Mouse (Mus musculus): ENCODE data around the gene Rabep2. TPM values are rescaled to one million over a fixed set of nuclear protein-coding genes. Genes with fewer than 3 reads are reported as not detected.
"Not testable (repeated sequence)": the region's sequence is repeated elsewhere in the genome, so short reads cannot be mapped to it uniquely, and the experiment has no call there.

The Rabep2 gene
- polyA plus RNA-seq (2016; fragmentation: Nextera tagmentation; extraction: Ambion mirVana), result 9.6 and 10.2 TPM in 2 replicates

GRCm38 (mm10) chr7:126428631-126429502, at the start of gene Rabep2:
TSS of gene Rabep2 (plus strand) at chr7:126428759.
- peak; percentile 85 for ATAC-seq
- WGBS (ENCODE audit: insufficient replicate concordance), result under 1% methylated on average over 81 of the region's 82 CpGs
- Histone ChIP-seq H3K27ac (peak within 1 kb of the TSS; percentile 81), H3K9me3 (replicated peaks) (0 out of 2 replicates have a peak, but pooled peaks cover 6% of the 10 kb centered on the region), H3K36me3 (peaks cover 11% of the 10 kb centered on the region; the same call in 1 of the 2 replicates), H3K4me3 (peak within 1 kb of the TSS; percentile 76), H3K9ac (peak within 1 kb of the TSS; percentile 77), H3K27me3 (replicated peaks) (no peaks in the 10 kb centered on the region), H3K4me1 (peaks cover 30% of the 10 kb centered on the region), H3K4me2 (peak within 1 kb of the TSS; percentile 99)

GRCm38 (mm10) chr7:126383565-126383964, 45.0 kb upstream of the Rabep2 start:
- H3K4me3 ChIP-seq, result no peak overlapping the region
- peaks cover 5% of the 10 kb centered on the region for H3K4me1 ChIP-seq
- WGBS (ENCODE audit: insufficient replicate concordance), result 59% methylated on average over 5 of the region's 5 CpGs
- H3K27me3 ChIP-seq (replicated peaks), result no peaks in the 10 kb centered on the region
- ATAC-seq, result no peak
- H3K36me3 ChIP-seq, result peaks cover 48% of the 10 kb centered on the region
- H3K9ac ChIP-seq, result no peak overlapping the region
- H3K9me3 ChIP-seq (replicated peaks), result no peaks in the 10 kb centered on the region
- no peak overlapping the region for H3K27ac ChIP-seq
- H3K4me2 ChIP-seq, result no peak overlapping the region

- no peak overlapping the region for H3K9ac ChIP-seq
- H3K4me3 ChIP-seq, result no peak overlapping the region
- WGBS (ENCODE audit: insufficient replicate concordance), result 94% methylated on average over 1 of the region's 1 CpGs
- no peaks in the 10 kb centered on the region for H3K27me3 ChIP-seq (replicated peaks)
- H3K9me3 ChIP-seq (replicated peaks), result no peaks in the 10 kb centered on the region
- no peak overlapping the region for H3K4me2 ChIP-seq
- no peak for ATAC-seq
- H3K4me1 ChIP-seq, result peaks cover 5% of the 10 kb centered on the region; the same call in 1 of the 2 replicates
- H3K27ac ChIP-seq, result no peak overlapping the region
- peaks cover 84% of the 10 kb centered on the region for H3K36me3 ChIP-seq
Observed at GRCm38 (mm10) chr7:126388185-126388584, 40.4 kb upstream of the Rabep2 start.

GRCm38 (mm10) chr7:126392086-126392884, 36.3 kb upstream of the Rabep2 start:
- WGBS (ENCODE audit: insufficient replicate concordance), result 80% methylated on average over 7 of the region's 7 CpGs
- not testable (repeated sequence) for ATAC-seq, H3K4me2 ChIP-seq

GRCm38 (mm10) chr7:126396298-126397119, 32.0 kb upstream of the Rabep2 start, which contains the start of gene Nfatc2ip:
TSS of gene Nfatc2ip (minus strand) at chr7:126396737.
- Histone ChIP-seq H3K27ac (peak within 1 kb of the TSS; percentile 84), H3K9me3 (replicated peaks) (no peaks in the 10 kb centered on the region), H3K4me2 (peak within 1 kb of the TSS; percentile 89), H3K4me1 (peaks cover 27% of the 10 kb centered on the region), H3K27me3 (replicated peaks) (no peaks in the 10 kb centered on the region), H3K36me3 (peaks cover 22% of the 10 kb centered on the region), H3K4me3 (peak within 1 kb of the TSS; percentile 98), H3K9ac (peak within 1 kb of the TSS; percentile 95)
- ATAC-seq, result peak; percentile 98
- WGBS (ENCODE audit: insufficient replicate concordance), result under 1% methylated on average over 59 of the region's 59 CpGs

More at GRCm38 (mm10) chr7:126392086-126392884, 36.3 kb upstream of the Rabep2 start:
- H3K27ac ChIP-seq; H3K4me3 ChIP-seq; H3K9ac ChIP-seq; H3K27me3 ChIP-seq (replicated peaks); H3K9me3 ChIP-seq (replicated peaks): not testable (repeated sequence)
- Histone ChIP-seq H3K36me3 (peaks cover 64% of the 10 kb centered on the region), H3K4me1 (peaks cover 19% of the 10 kb centered on the region)

- Histone ChIP-seq H3K36me3 (peaks cover 18% of the 10 kb centered on the region), H3K9me3 (replicated peaks) (no peaks in the 10 kb centered on the region), H3K4me2 (peak overlapping the region; percentile 89), H3K27me3 (replicated peaks) (no peaks in the 10 kb centered on the region), H3K4me1 (peaks cover 27% of the 10 kb centered on the region), H3K9ac (peak overlapping the region; percentile 29), H3K4me3 (peak overlapping the region; percentile 98), H3K27ac (peak overlapping the region; percentile 58)
- peak; percentile 36 for ATAC-seq
- 12% methylated on average over 6 of the region's 6 CpGs for WGBS (ENCODE audit: insufficient replicate concordance)
Observed at GRCm38 (mm10) chr7:126397221-126397620, 31.3 kb upstream of the Rabep2 start.

GRCm38 (mm10) chr7:126397822-126398221, 30.7 kb upstream of the Rabep2 start:
- Histone ChIP-seq H3K9ac (peak overlapping the region; percentile 29; the same call in 1 of the 2 replicates), H3K4me1 (peaks cover 27% of the 10 kb centered on the region), H3K4me3 (0 out of 2 replicates have a peak overlapping the region, but pooled peaks have one; percentile 98), H3K27ac (peak overlapping the region; percentile 58), H3K4me2 (peak overlapping the region; percentile 89), H3K27me3 (replicated peaks) (no peaks in the 10 kb centered on the region), H3K36me3 (peaks cover 16% of the 10 kb centered on the region), H3K9me3 (replicated peaks) (no peaks in the 10 kb centered on the region)
- WGBS (ENCODE audit: insufficient replicate concordance), result 30% methylated on average over 4 of the region's 4 CpGs
- ATAC-seq, result no peak

GRCm38 (mm10) chr7:126399548-126399947, 29.0 kb upstream of the Rabep2 start:
- WGBS (ENCODE audit: insufficient replicate concordance), result 6% methylated on average over 5 of the region's 5 CpGs
- Histone ChIP-seq H3K36me3 (peaks cover 2% of the 10 kb centered on the region; the same call in 1 of the 2 replicates), H3K9ac (no peak overlapping the region), H3K27me3 (replicated peaks) (no peaks in the 10 kb centered on the region), H3K4me2 (no peak overlapping the region), H3K4me3 (no peak overlapping the region), H3K4me1 (peaks cover 27% of the 10 kb centered on the region), H3K27ac (no peak overlapping the region), H3K9me3 (replicated peaks) (no peaks in the 10 kb centered on the region)
- ATAC-seq, result no peak

- not testable (repeated sequence) for H3K4me2 ChIP-seq; H3K27me3 ChIP-seq (replicated peaks); H3K36me3 ChIP-seq; H3K9ac ChIP-seq; H3K4me3 ChIP-seq; H3K9me3 ChIP-seq (replicated peaks); H3K27ac ChIP-seq; ATAC-seq
- H3K4me1 ChIP-seq, result peaks cover 11% of the 10 kb centered on the region
- WGBS (ENCODE audit: insufficient replicate concordance), result 71% methylated on average over 8 of the region's 8 CpGs
Observed at GRCm38 (mm10) chr7:126402518-126402917, 26.0 kb upstream of the Rabep2 start.

- ATAC-seq, result no peak
- WGBS (ENCODE audit: insufficient replicate concordance), result 68% methylated on average over 2 of the region's 2 CpGs
- Histone ChIP-seq H3K27me3 (replicated peaks) (peaks cover 35% of the 10 kb centered on the region), H3K9ac (no peak overlapping the region), H3K4me1 (no peaks in the 10 kb centered on the region), H3K27ac (no peak overlapping the region), H3K4me3 (no peak overlapping the region), H3K4me2 (no peak overlapping the region), H3K36me3 (no peaks in the 10 kb centered on the region), H3K9me3 (replicated peaks) (no peaks in the 10 kb centered on the region)
Observed at GRCm38 (mm10) chr7:126408686-126409085, 19.9 kb upstream of the Rabep2 start.

- no peak overlapping the region for H3K4me3 ChIP-seq
- no peak overlapping the region for H3K27ac ChIP-seq
- H3K9ac ChIP-seq, result no peak overlapping the region
- no peaks in the 10 kb centered on the region for H3K9me3 ChIP-seq (replicated peaks)
- no peaks in the 10 kb centered on the region for H3K4me1 ChIP-seq
- no peak for ATAC-seq
- H3K4me2 ChIP-seq, result no peak overlapping the region
- H3K36me3 ChIP-seq, result no peaks in the 10 kb centered on the region
- H3K27me3 ChIP-seq (replicated peaks), result peaks cover 46% of the 10 kb centered on the region
- WGBS (ENCODE audit: insufficient replicate concordance), result 73% methylated on average over 4 of the region's 4 CpGs
Observed at GRCm38 (mm10) chr7:126411061-126411460, 17.5 kb upstream of the Rabep2 start.

Data from liver, embryonic 12.5 days (tissue).